ENCODE assay signal across 25 mouse cellular contexts in the genomic region with DNA sequence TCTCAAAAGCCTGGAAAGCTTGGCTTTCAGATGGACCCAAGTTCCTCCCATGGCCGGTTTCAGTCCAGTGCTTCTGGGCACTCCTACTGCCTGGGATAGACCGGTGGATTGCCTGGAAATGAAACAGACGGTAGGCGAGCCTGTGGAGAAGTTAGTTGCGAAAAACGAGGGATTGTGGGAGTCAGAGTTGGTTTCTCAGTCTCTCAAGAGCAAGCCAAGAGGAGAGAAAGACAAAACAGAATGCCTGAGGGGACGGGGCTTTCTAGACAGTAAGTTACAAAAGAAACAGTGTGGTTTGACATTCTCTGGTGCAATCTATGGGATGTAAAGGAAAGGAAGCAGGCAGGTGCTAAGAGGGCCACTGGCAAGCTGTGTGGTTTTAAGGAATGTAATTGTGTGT.
"Had no signal": no experiment of that assay in that cellular context is flagged by ENCODE, and none has a peak within 500 bp of the region (broad histone marks: within the 10 kb centered on the region; RNA-seq: fewer than 3 reads in every experiment).

No protein-coding gene starts in this region.

- H3K4me2 ChIP-seq: heart, embryonic 12.5 days; hindbrain, embryonic 14.5 days; intestine, embryonic 15.5 days; kidney, embryonic 15.5 days; limb, embryonic 12.5 days; liver, embryonic 11.5 days; liver, embryonic 13.5 days; liver, embryonic 15.5 days had no signal

- H3K9ac ChIP-seq: heart, embryonic 12.5 days; hindbrain, embryonic 14.5 days; intestine, embryonic 15.5 days; kidney, embryonic 15.5 days; limb, embryonic 12.5 days; liver, embryonic 13.5 days; liver, embryonic 15.5 days had no signal

- H3K4me3 ChIP-seq: heart, embryonic 10.5 days; heart, embryonic 12.5 days; intestine, embryonic 15.5 days; kidney, embryonic 15.5 days; layer of hippocampus, adult 2 months; left cerebral cortex, adult 2 months; limb, embryonic 10.5 days; limb, embryonic 12.5 days; liver, embryonic 13.5 days; liver, embryonic 15.5 days had no signal

- DNase-seq: gastrocnemius, postnatal 14 days; gastrocnemius, postnatal 36 days; heart, adult 18-20 months; heart, postnatal 10 days; heart, postnatal 4 days; kidney, adult 18-20 months; kidney, adult 9 months; kidney, postnatal 10 days; kidney, postnatal 25 days; liver; liver, embryonic 13.5 days had no signal

- H3K4me1 ChIP-seq: heart, embryonic 10.5 days; intestine, embryonic 15.5 days; liver, embryonic 13.5 days; liver, embryonic 15.5 days had no signal

- ATAC-seq: hindbrain, embryonic 16.5 days; inflammation-experienced regulatory T-cells, adult 6 months; intestine, embryonic 15.5 days; intestine, postnatal 0 days had no signal

- H3K9me3 ChIP-seq: heart, embryonic 10.5 days; intestine, embryonic 15.5 days; kidney, embryonic 15.5 days; limb, embryonic 10.5 days; limb, embryonic 12.5 days; liver, embryonic 13.5 days; liver, embryonic 15.5 days had no signal

- H3K27ac ChIP-seq: heart, embryonic 10.5 days; hindbrain, embryonic 14.5 days; intestine, embryonic 15.5 days; kidney, embryonic 15.5 days; layer of hippocampus, adult 2 months; left cerebral cortex, adult 2 months; limb, embryonic 10.5 days; limb, embryonic 12.5 days; liver, embryonic 13.5 days; liver, embryonic 15.5 days had no signal

- H3K27me3 ChIP-seq: heart, embryonic 12.5 days; intestine, embryonic 15.5 days; kidney, embryonic 15.5 days; limb, embryonic 12.5 days; liver, embryonic 13.5 days; liver, embryonic 15.5 days had no signal
